Mouse (Mus musculus) C2C12 (cell line): ENCODE measurements around the gene Acads. TPM values are rescaled to one million over a fixed set of nuclear protein-coding genes. Genes with fewer than 3 reads are reported as not detected.
"Not testable (repeated sequence)": the region's sequence is repeated elsewhere in the genome, so short reads cannot be mapped to it uniquely, and the experiment has no call there.

Source experiments
- H3K27me3 ChIP-seq: one replicate; pipeline ENCODE4 v1.6.1; 2011; ENCODE audit not compliant: control insufficient read depth, insufficient read depth, insufficient read length
- H3K36me3 ChIP-seq: one replicate; pipeline ENCODE4 v1.6.1; 2011; ENCODE audit not compliant: control insufficient read depth, insufficient read depth
- H3K4me3 ChIP-seq: one replicate; pipeline ENCODE4 v1.5.1; 2011; ENCODE audit warnings: mild to moderate bottlenecking, control low read depth; ENCODE audit not compliant: poor library complexity, insufficient read depth, severe bottlenecking
- H3K79me2 ChIP-seq: one replicate; pipeline ENCODE4 v1.6.1; 2011; ENCODE audit not compliant: control insufficient read depth, insufficient read depth
- H3K79me3 ChIP-seq: one replicate; pipeline ENCODE4 v1.6.1; 2011; ENCODE audit warnings: low read depth, control low read depth
- H3ac ChIP-seq: one replicate; pipeline ENCODE3; 2011; ENCODE audit warnings: low read depth; ENCODE audit not compliant: control insufficient read depth, insufficient read length
- CEBPB ChIP-seq: IDR thresholded peaks from one replicate; pipeline ENCODE4 v1.6.1; 2011; ENCODE audit warnings: low read depth, mild to moderate bottlenecking, control low read depth, moderate library complexity
- CTCF ChIP-seq: IDR thresholded peaks from one replicate; pipeline ENCODE4 v1.5.1; 2011; ENCODE audit not compliant: control insufficient read depth, insufficient read depth, insufficient read length
- FOSL1 ChIP-seq: IDR thresholded peaks from one replicate; pipeline ENCODE4 v1.8.0; 2011; ENCODE audit warnings: mild to moderate bottlenecking, low read length; ENCODE audit not compliant: poor library complexity, insufficient read depth, severe bottlenecking
- MAX ChIP-seq: IDR thresholded peaks from one replicate; pipeline ENCODE4 v1.6.1; 2011; ENCODE audit warnings: mild to moderate bottlenecking, control low read depth
- MYOD1 ChIP-seq: IDR thresholded peaks from one replicate; pipeline ENCODE4 v1.6.1; 2011; ENCODE audit warnings: low read depth; ENCODE audit not compliant: control insufficient read depth, insufficient read length
- MYOG ChIP-seq: IDR thresholded peaks from one replicate; pipeline ENCODE4 v1.6.1; 2011; ENCODE audit not compliant: control insufficient read depth, insufficient read length; ENCODE audit errors: extremely low read depth
- USF1 ChIP-seq: IDR thresholded peaks from one replicate; pipeline ENCODE4 v1.6.1; 2011; ENCODE audit warnings: low read depth, mild to moderate bottlenecking, control low read depth, moderate library complexity
- polyA plus RNA-seq: library from polyadenylated mRNA; unstranded; fragments of >200 nt; fragmentation: generic; extraction: Trizol; gene quantifications from one replicate; pipeline ENCODE4 v1.2.1, GENCODE M21; 2012; ENCODE audit warnings: missing spikeins

Gene Acads
- polyA plus RNA-seq, 1 experiment = 56.9 TPM

- Histone ChIP-seq H3K27me3 (no peaks in the 10 kb centered on the region), H3ac (no peak overlapping the region), H3K4me3 (no peak overlapping the region), H3K36me3 (peaks cover 35% of the 10 kb centered on the region), H3K79me3 (peaks cover 19% of the 10 kb centered on the region), H3K79me2 (peaks cover 31% of the 10 kb centered on the region)
- no peak for TF ChIP-seq USF1
- TF ChIP-seq MYOD1 = no peak
- TF ChIP-seq CTCF = no peak
Observed at GRCm38 (mm10) chr5:115120978-115121377, 1.8 kb upstream of the Acads start.

- H3K27me3 ChIP-seq = no peaks in the 10 kb centered on the region
- H3K4me3 ChIP-seq = no peak overlapping the region
- H3K79me3 ChIP-seq = peaks cover 19% of the 10 kb centered on the region
- H3K36me3 ChIP-seq = peaks cover 17% of the 10 kb centered on the region
- peaks cover 32% of the 10 kb centered on the region for H3K79me2 ChIP-seq
- no peak overlapping the region for H3ac ChIP-seq
- TF ChIP-seq MYOD1 = no peak
- TF ChIP-seq USF1 = no peak
- no peak for TF ChIP-seq CEBPB
- TF ChIP-seq FOSL1 = no peak
- TF ChIP-seq MYOG = no peak
- no peak for TF ChIP-seq CTCF
- TF ChIP-seq MAX = no peak
Observed at GRCm38 (mm10) chr5:115117467-115117866, 1.7 kb downstream of the Acads start.

GRCm38 (mm10) chr5:115116426-115116825 lies 2.7 kb downstream of the Acads start:
- peaks cover 22% of the 10 kb centered on the region for H3K36me3 ChIP-seq
- TF ChIP-seq CTCF (no peak), MAX (no peak), USF1 (no peak), CEBPB (no peak), MYOD1 (no peak), MYOG (no peak), FOSL1 (no peak)
- H3ac ChIP-seq = no peak overlapping the region
- H3K79me3 ChIP-seq = peaks cover 19% of the 10 kb centered on the region
- no peaks in the 10 kb centered on the region for H3K27me3 ChIP-seq
- peaks cover 32% of the 10 kb centered on the region for H3K79me2 ChIP-seq
- H3K4me3 ChIP-seq = no peak overlapping the region

DNA sequence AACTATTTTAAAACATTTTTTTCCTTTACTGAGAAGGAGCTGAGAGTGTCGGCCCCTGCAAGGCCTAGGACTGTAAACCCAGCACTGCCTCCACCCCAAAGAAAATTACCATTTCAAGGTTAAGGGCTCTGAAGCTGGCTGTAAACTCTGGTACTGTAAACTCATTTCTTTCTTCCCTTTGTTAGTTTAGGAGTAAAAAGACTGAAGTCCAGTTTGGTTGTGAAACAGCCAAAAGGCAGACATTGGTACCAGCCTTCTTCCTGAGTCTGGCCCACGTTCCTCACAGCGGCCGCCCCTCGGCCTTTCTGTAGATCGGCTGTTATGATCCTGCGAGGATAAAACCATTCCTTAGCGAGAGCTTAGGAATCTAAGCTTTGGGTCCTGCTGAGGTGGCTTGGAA lies 4.6 kb downstream of the Acads start:
- Histone ChIP-seq H3K79me3 (peaks cover 19% of the 10 kb centered on the region), H3K4me3 (no peak overlapping the region), H3K27me3 (no peaks in the 10 kb centered on the region), H3K79me2 (peaks cover 32% of the 10 kb centered on the region), H3K36me3 (peaks cover 22% of the 10 kb centered on the region), H3ac (no peak overlapping the region)
- TF ChIP-seq FOSL1 = no peak
- no peak for TF ChIP-seq CTCF
- no peak for TF ChIP-seq MYOG
- no peak for TF ChIP-seq MAX
- TF ChIP-seq MYOD1 = no peak
- TF ChIP-seq USF1 = no peak
- TF ChIP-seq CEBPB = no peak

GRCm38 (mm10) chr5:115113244-115113643 lies 5.9 kb downstream of the Acads start:
- no peak overlapping the region for H3ac ChIP-seq

GRCm38 (mm10) chr5:115111156-115111555 lies 8.0 kb downstream of the Acads start:
- Histone ChIP-seq H3K79me3 (no peaks in the 10 kb centered on the region), H3K79me2 (peaks cover 3% of the 10 kb centered on the region), H3K36me3 (peaks cover 7% of the 10 kb centered on the region), H3ac (no peak overlapping the region), H3K27me3 (no peaks in the 10 kb centered on the region), H3K4me3 (no peak overlapping the region)
- no peak for TF ChIP-seq CEBPB
- no peak for TF ChIP-seq USF1
- TF ChIP-seq MAX = no peak
- no peak for TF ChIP-seq MYOG
- TF ChIP-seq CTCF = no peak
- TF ChIP-seq FOSL1 = no peak
- TF ChIP-seq MYOD1 = no peak

More at GRCm38 (mm10) chr5:115113244-115113643, 5.9 kb downstream of the Acads start:
- Histone ChIP-seq H3K36me3 (peaks cover 22% of the 10 kb centered on the region), H3K4me3 (no peak overlapping the region), H3K79me2 (peaks cover 24% of the 10 kb centered on the region), H3K79me3 (peaks cover 14% of the 10 kb centered on the region), H3K27me3 (no peaks in the 10 kb centered on the region)
- no peak for TF ChIP-seq CEBPB
- TF ChIP-seq MAX = no peak
- no peak for TF ChIP-seq MYOG
- TF ChIP-seq MYOD1 = no peak
- no peak for TF ChIP-seq USF1
- no peak for TF ChIP-seq FOSL1
- TF ChIP-seq CTCF = no peak

DNA sequence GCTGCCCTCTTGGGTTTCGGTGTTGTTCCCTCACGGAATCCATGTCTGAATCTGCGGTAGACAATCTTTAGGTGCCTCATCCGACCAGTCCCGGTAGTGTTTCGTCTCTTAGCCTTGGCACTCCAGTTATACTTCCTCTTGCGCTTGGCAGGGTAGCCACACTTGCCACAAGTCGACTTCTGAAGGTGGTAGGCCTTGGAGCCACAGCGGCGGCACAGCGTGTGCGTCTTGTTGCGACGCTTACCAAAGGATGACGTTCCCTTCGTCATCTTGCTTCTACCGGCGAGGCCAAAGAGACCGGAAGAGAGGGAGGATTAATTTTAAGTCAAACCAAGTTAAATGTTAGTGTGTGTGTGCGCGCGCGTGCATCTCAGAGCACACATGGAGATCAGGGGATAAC lies 15.9 kb downstream of the Acads start:
- H3K79me3 ChIP-seq, H3K79me2 ChIP-seq, H3K27me3 ChIP-seq, H3K4me3 ChIP-seq, H3K36me3 ChIP-seq, H3ac ChIP-seq: not testable (repeated sequence)
